Mouse (Mus musculus) heart, adult 2 months (tissue): Measurements from ENCODE around the gene Hsd17b11. TPM values are rescaled to one million over a fixed set of nuclear protein-coding genes. Genes with fewer than 3 reads are reported as not detected.

Experiments
- DNase-seq, 2 experiments: peaks; one replicate each; pipeline ENCODE4 v3.0.0; 2021
- H3K27ac ChIP-seq: fragments of 200-600 bp; 2 replicates; pipeline ENCODE4 v1.8.1; 2022
- H3K27me3 ChIP-seq: fragments of 200-500 bp; 2 replicates; pipeline ENCODE4 v1.6.1; 2012; ENCODE audit warnings: mild to moderate bottlenecking, low read length, inconsistent platforms, mixed read lengths; ENCODE audit not compliant: control insufficient read depth, insufficient read depth
- H3K36me3 ChIP-seq: fragments of 200-500 bp; 2 replicates; pipeline ENCODE4 v1.6.1; 2012; ENCODE audit warnings: low read length, inconsistent platforms; ENCODE audit not compliant: control insufficient read depth, insufficient read depth
- H3K4me1 ChIP-seq: fragments of 200-500 bp; 2 replicates; pipeline ENCODE4 v1.6.1; 2011; ENCODE audit warnings: low read length; ENCODE audit not compliant: control insufficient read depth, insufficient read depth
- H3K4me3 ChIP-seq: fragments of 200-600 bp; 2 replicates; pipeline ENCODE4 v1.8.1; 2022
- H3K79me2 ChIP-seq: fragments of 200-500 bp; replicated peaks from 2 replicates; pipeline ENCODE4 v1.6.1; 2012; ENCODE audit warnings: mild to moderate bottlenecking, inconsistent platforms, low read length, moderate library complexity, mixed read lengths; ENCODE audit not compliant: control insufficient read depth, insufficient read depth
- H3K9ac ChIP-seq: fragments of 200-500 bp; 2 replicates; pipeline ENCODE4 v1.6.1; 2012; ENCODE audit warnings: low read depth, mild to moderate bottlenecking, control low read depth, inconsistent platforms, low read length, mixed read lengths
- CTCF ChIP-seq: fragments of 200-600 bp; IDR thresholded peaks from 2 replicates; pipeline ENCODE4 v1.8.1; 2022; ENCODE audit warnings: antibody characterized with exemption, mild to moderate bottlenecking, moderate library complexity
- EP300 ChIP-seq: fragments of 200-500 bp; IDR thresholded peaks from 2 replicates; pipeline ENCODE4 v1.6.1; 2011; ENCODE audit warnings: low read depth, low read length, control low read depth; ENCODE audit not compliant: insufficient read depth
- POLR2A ChIP-seq: fragments of 200-500 bp; IDR thresholded peaks from 2 replicates; pipeline ENCODE4 v1.6.1; 2011; ENCODE audit warnings: mild to moderate bottlenecking, low read depth, low read length, control low read depth; ENCODE audit not compliant: insufficient read depth
- WGBS: fragments of 180-500 bp; shearing (Covaris S2); methylation state at CpG from one replicate; pipeline ENCODE4 v1.1.7; 2018; 5-methylcytosine and 5-hydroxymethylcytosine counted together
- intact Hi-C: fragments of 180-260 bp; cut with DNase I; formaldehyde crosslinking; loops from one replicate; pipeline ENCODE4 v1.15.1; 2025
- polyA plus RNA-seq: library from polyadenylated mRNA; depleted of rRNA; stranded (reverse); fragments of >200 nt; gene quantifications from 2 replicates; pipeline ENCODE4 v1.2.3, GENCODE M21; 2012
- total RNA-seq, 2 experiments: library from RNA; stranded (reverse); gene quantifications; 2 replicates each; pipeline ENCODE4 v1.2.3; 2021

Gene Hsd17b11
- total and polyA plus RNA-seq, 3 experiments: 14.0 to 30.8 (median 23.1) TPM

DNA sequence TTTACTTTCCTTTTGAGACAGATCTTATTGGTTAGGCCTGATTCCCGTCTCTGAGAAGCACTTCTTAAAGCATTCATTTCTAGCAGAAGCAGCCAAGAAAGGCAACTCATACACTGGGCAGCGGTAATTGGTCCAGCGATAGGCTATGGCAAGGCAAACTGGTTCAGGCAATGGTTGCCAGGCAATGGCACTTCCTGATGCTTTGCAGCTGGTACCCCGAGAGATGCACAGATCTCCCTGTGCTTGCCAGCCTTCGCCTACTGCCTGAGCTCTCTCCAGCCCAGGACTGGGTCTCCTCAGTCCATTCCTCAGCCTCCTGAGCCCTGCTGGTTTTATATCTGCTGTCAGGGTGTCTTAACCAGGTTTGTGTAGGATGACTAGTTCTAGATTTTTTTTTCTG is 38.7 kb upstream of the Hsd17b11 start:
- Histone ChIP-seq H3K4me3 (no peak overlapping the region), H3K36me3 (no peaks in the 10 kb centered on the region; the same call in 1 of the 2 replicates), H3K27ac (no peak overlapping the region), H3K4me1 (no peaks in the 10 kb centered on the region; the same call in 1 of the 2 replicates), H3K27me3 (no peaks in the 10 kb centered on the region), H3K79me2 (no peaks in the 10 kb centered on the region), H3K9ac (no peak overlapping the region)
- TF ChIP-seq EP300: no peak
- intact Hi-C loops: no loop called here
- WGBS: 93% methylated on average over 5 of the region's 5 CpGs
- DNase-seq: no peak

DNA sequence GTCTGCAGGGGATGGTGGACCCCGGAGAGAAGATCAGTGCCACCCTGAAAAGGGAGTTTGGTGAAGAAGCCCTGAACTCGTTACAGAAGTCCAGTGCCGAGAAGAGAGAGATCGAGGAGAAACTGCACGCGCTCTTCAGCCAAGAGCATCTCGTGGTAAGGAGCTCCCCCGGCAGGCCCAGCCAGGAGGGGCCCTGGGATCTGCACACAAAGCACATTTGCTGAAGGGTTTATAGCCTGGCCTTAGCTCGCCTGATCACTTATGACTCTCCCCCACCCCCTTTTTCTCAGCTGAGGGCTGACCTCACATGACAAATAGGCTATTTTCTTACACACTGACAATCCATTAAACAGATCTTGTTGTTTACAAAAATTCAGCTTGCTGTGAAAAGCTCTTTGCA is 37.9 kb upstream of the Hsd17b11 start:
- TF ChIP-seq POLR2A (no peak), EP300 (no peak), CTCF (no peak)
- H3K36me3 ChIP-seq: no peaks in the 10 kb centered on the region; the same call in 1 of the 2 replicates
- intact Hi-C loops: no loop called here

DNA sequence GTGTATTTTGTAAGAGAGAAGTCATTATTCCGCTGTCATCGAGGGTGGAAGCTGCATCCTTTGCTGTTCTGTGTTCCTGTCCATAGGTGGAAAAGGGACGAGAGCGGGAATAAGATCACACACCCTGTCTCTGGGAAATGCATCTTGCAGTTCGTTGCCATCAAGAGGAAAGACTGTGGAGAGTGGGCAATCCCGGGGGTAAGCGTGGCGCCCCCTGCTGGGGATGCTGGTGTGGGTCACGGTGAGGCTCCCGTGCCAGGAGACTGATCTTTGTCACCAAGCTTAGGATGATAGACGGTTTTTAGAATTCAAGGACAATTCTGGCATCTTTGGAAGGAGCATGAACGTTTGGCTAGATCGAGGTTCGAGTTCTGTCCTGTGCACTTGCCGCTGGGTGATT is 36.3 kb upstream of the Hsd17b11 start:
- Histone ChIP-seq H3K9ac (no peak overlapping the region), H3K36me3 (no peaks in the 10 kb centered on the region), H3K4me3 (no peak overlapping the region), H3K27ac (no peak overlapping the region), H3K27me3 (no peaks in the 10 kb centered on the region), H3K4me1 (no peaks in the 10 kb centered on the region; the same call in 1 of the 2 replicates), H3K79me2 (no peaks in the 10 kb centered on the region)
- WGBS: 59% methylated on average over 15 of the region's 15 CpGs
- TF ChIP-seq EP300 (no peak), CTCF (peak; percentile 82), POLR2A (no peak)
- DNase-seq: peak; percentile 36 to 71
- intact Hi-C loops: no loop called here

More for the DNA sequence above, 37.9 kb upstream of the Hsd17b11 start:
- Histone ChIP-seq H3K4me3 (no peak overlapping the region), H3K9ac (no peak overlapping the region), H3K79me2 (no peaks in the 10 kb centered on the region), H3K27ac (no peak overlapping the region), H3K4me1 (no peaks in the 10 kb centered on the region; the same call in 1 of the 2 replicates), H3K27me3 (no peaks in the 10 kb centered on the region)
- 87% methylated on average over 9 of the region's 9 CpGs for WGBS
- DNase-seq: no peak

DNA sequence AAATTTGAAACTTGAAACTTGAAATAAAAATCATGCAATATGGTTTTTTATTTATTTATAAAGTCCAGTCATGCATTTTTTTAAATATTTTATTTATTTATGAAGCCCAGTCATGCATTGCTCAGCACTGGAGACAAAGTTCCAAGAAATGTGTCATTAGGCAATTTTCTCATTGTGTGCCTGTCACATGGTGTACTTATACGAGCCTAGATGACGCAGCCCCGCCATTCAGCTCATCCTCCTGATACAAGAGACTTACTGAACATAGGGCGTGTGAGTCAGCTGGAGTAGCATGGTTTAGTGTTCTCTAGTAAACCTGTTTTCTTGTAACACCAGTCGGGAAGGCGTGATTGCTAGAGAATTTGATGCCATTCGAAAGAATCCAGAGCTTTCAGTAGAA is 34.6 kb upstream of the Hsd17b11 start:
- 90% methylated on average over 7 of the region's 7 CpGs for WGBS
- intact Hi-C loops: no loop called here
- no peaks in the 10 kb centered on the region; the same call in 1 of the 2 replicates for H3K36me3 ChIP-seq

DNA sequence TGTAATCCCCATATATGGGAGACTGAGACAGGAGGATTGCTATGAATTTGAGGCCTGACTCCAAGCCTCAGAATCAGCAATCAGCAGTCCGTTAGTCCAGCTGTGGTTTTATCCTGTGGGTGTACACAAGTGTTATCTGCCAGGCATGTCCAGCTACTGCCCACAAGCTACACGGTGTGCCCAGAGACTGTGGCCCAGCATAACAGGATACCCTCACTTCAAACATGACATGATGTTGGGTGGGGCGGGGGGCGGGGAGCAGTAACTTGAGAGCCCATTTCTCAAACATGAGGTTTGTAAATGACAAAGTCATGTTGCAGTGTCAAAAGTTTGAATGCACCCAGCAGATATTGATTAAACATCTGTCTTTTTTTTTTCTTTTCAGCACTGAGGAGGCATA is 34.1 kb upstream of the Hsd17b11 start:
- H3K79me2 ChIP-seq: no peaks in the 10 kb centered on the region; the same call in 1 of the 2 replicates
- 83% methylated on average over 4 of the region's 4 CpGs for WGBS
- no peaks in the 10 kb centered on the region; the same call in 1 of the 2 replicates for H3K36me3 ChIP-seq

More for the DNA sequence above, 34.6 kb upstream of the Hsd17b11 start:
- no peaks in the 10 kb centered on the region; the same call in 1 of the 2 replicates for H3K79me2 ChIP-seq
- no peak for DNase-seq
- no peak overlapping the region for H3K9ac ChIP-seq
- H3K27ac ChIP-seq: no peak overlapping the region
- H3K4me3 ChIP-seq: no peak overlapping the region
- no peaks in the 10 kb centered on the region for H3K4me1 ChIP-seq
- no peaks in the 10 kb centered on the region for H3K27me3 ChIP-seq
- TF ChIP-seq CTCF: no peak
- no peak for TF ChIP-seq POLR2A
- no peak for TF ChIP-seq EP300

DNA sequence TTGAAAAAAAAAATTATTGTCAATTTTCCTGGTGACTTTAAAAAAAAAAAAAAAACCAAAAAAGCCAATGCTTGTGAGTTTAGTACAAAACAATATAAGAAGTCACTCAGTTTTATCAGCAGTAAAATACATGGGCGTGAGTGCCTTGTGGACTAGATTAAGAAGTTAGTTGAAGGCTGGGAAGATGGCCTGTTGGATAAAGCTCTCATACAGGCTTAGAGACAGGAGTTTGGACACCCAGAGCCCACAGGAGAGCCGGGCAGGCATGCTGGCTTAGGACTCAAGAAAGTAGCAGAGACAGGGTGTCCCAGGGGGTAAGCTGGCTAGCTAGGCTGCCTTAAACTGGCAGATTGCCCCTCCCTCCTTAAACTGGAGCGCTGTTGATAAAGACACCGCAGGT is 33.2 kb upstream of the Hsd17b11 start:
- Histone ChIP-seq H3K4me3 (no peak overlapping the region), H3K9ac (no peak overlapping the region), H3K27ac (no peak overlapping the region), H3K79me2 (no peaks in the 10 kb centered on the region; the same call in 1 of the 2 replicates), H3K4me1 (no peaks in the 10 kb centered on the region), H3K27me3 (no peaks in the 10 kb centered on the region), H3K36me3 (no peaks in the 10 kb centered on the region; the same call in 1 of the 2 replicates)
- TF ChIP-seq POLR2A (no peak), CTCF (no peak), EP300 (no peak)
- 86% methylated on average over 4 of the region's 4 CpGs for WGBS
- intact Hi-C loops: no loop called here
- no peak for DNase-seq

More for the DNA sequence above, 34.1 kb upstream of the Hsd17b11 start:
- TF ChIP-seq EP300 (no peak), CTCF (no peak), POLR2A (no peak)
- DNase-seq: no peak
- intact Hi-C loops: no loop called here
- no peak overlapping the region for H3K9ac ChIP-seq
- H3K27me3 ChIP-seq: no peaks in the 10 kb centered on the region
- no peak overlapping the region for H3K27ac ChIP-seq
- no peak overlapping the region for H3K4me3 ChIP-seq
- H3K4me1 ChIP-seq: no peaks in the 10 kb centered on the region
